Mouse (Mus musculus) midbrain, embryonic 10.5 days (tissue): Measurements from ENCODE around the gene Hdac6. TPM values are rescaled to one million over a fixed set of nuclear protein-coding genes. Genes with fewer than 3 reads are reported as not detected.

Source experiments
- DNase-seq: peaks from one replicate; pipeline ENCODE4 v3.0.0-alpha.2; 2017; ENCODE audit warnings: low spot score
- H3K27ac ChIP-seq: fragments of 300-500 bp; sonication (generic); replicated peaks from 2 replicates; pipeline ENCODE4 v1.5.1; 2016; ENCODE audit warnings: mild to moderate bottlenecking
- H3K27me3 ChIP-seq: fragments of 300-500 bp; sonication (generic); 2 replicates; pipeline ENCODE4 v1.6.1; 2016; ENCODE audit warnings: low read depth, mild to moderate bottlenecking; ENCODE audit not compliant: poor library complexity, severe bottlenecking
- H3K36me3 ChIP-seq: fragments of 300-500 bp; sonication (generic); 2 replicates; pipeline ENCODE4 v1.6.1; 2016; ENCODE audit warnings: mild to moderate bottlenecking, moderate library complexity
- H3K4me1 ChIP-seq: fragments of 300-500 bp; sonication (generic); 2 replicates; pipeline ENCODE4 v1.6.1; 2016
- H3K4me3 ChIP-seq: fragments of 300-500 bp; sonication (generic); 2 replicates; pipeline ENCODE4 v1.5.1; 2016; ENCODE audit warnings: mild to moderate bottlenecking, moderate library complexity
- H3K9me3 ChIP-seq: fragments of 300-500 bp; sonication (generic); replicated peaks from 2 replicates; pipeline ENCODE4 v1.6.1; 2016; ENCODE audit warnings: mild to moderate bottlenecking
- WGBS: fragments of 180-500 bp; shearing (Covaris S2); methylation state at CpG from one replicate; pipeline ENCODE4 v1.1.7; 2016; 5-methylcytosine and 5-hydroxymethylcytosine counted together
- polyA plus RNA-seq: library from polyadenylated mRNA; unstranded; fragments of >200 nt; fragmentation: Nextera tagmentation; extraction: Ambion mirVana; gene quantifications from 2 replicates; pipeline ENCODE4 v1.2.1, GENCODE M21; 2016

Hdac6 gene
- 71.7 and 85.0 TPM in 2 replicates for polyA plus RNA-seq

- 25% methylated on average over 36 of the region's 37 CpGs for WGBS
- Histone ChIP-seq H3K4me3 (peak within 1 kb of the TSS; percentile 60), H3K9me3 (peaks cover 12% of the 10 kb centered on the region; the same call in 1 of the 2 replicates), H3K27me3 (no peaks in the 10 kb centered on the region), H3K36me3 (peaks cover 22% of the 10 kb centered on the region), H3K27ac (peak within 1 kb of the TSS; percentile 85), H3K4me1 (peaks cover 12% of the 10 kb centered on the region)
- DNase-seq = peak; percentile 31
Measured at GRCm38 (mm10) chrX:7947108-7947899, at the start of gene Hdac6. Gene Hdac6 (minus strand): TSS chrX:7947889.

GRCm38 (mm10) chrX:7993068-7993735 is 45.5 kb upstream of the Hdac6 start:
- no peak overlapping the region for H3K4me3 ChIP-seq
- H3K27me3 ChIP-seq = no peaks in the 10 kb centered on the region
- no peak overlapping the region for H3K27ac ChIP-seq
- H3K36me3 ChIP-seq = no peaks in the 10 kb centered on the region
- H3K4me1 ChIP-seq = no peaks in the 10 kb centered on the region
- H3K9me3 ChIP-seq = no peaks in the 10 kb centered on the region
- WGBS = 77% methylated on average over 10 of the region's 10 CpGs
- no peak for DNase-seq

GRCm38 (mm10) chrX:7992379-7993067 is 44.8 kb upstream of the Hdac6 start:
- Histone ChIP-seq H3K4me1 (no peaks in the 10 kb centered on the region), H3K9me3 (no peaks in the 10 kb centered on the region), H3K36me3 (no peaks in the 10 kb centered on the region), H3K27me3 (no peaks in the 10 kb centered on the region), H3K27ac (no peak overlapping the region), H3K4me3 (no peak overlapping the region)
- WGBS = 64% methylated on average over 8 of the region's 8 CpGs
- DNase-seq = no peak

- 97% methylated on average over 7 of the region's 7 CpGs for WGBS
- H3K4me1 ChIP-seq = no peaks in the 10 kb centered on the region
Measured at GRCm38 (mm10) chrX:7981368-7981767, 33.7 kb upstream of the Hdac6 start.

GRCm38 (mm10) chrX:7977892-7978291 is 30.2 kb upstream of the Hdac6 start, which contains the start of gene Gata1:
Gene Gata1 (minus strand): TSS chrX:7978071.
- Histone ChIP-seq H3K4me3 (no peak within 1 kb of the TSS), H3K36me3 (no peaks in the 10 kb centered on the region), H3K27me3 (no peaks in the 10 kb centered on the region), H3K4me1 (no peaks in the 10 kb centered on the region), H3K9me3 (no peaks in the 10 kb centered on the region), H3K27ac (no peak within 1 kb of the TSS)
- no peak for DNase-seq
- 93% methylated on average over 11 of the region's 11 CpGs for WGBS

More at GRCm38 (mm10) chrX:7981368-7981767, 33.7 kb upstream of the Hdac6 start:
- Histone ChIP-seq H3K4me3 (no peak overlapping the region), H3K27ac (no peak overlapping the region), H3K27me3 (no peaks in the 10 kb centered on the region), H3K9me3 (no peaks in the 10 kb centered on the region), H3K36me3 (no peaks in the 10 kb centered on the region)
- no peak for DNase-seq

GRCm38 (mm10) chrX:7971292-7971691 is 23.6 kb upstream of the Hdac6 start:
- 76% methylated on average over 4 of the region's 4 CpGs for WGBS
- H3K36me3 ChIP-seq = no peaks in the 10 kb centered on the region
- no peak overlapping the region for H3K27ac ChIP-seq
- DNase-seq = no peak
- H3K4me1 ChIP-seq = no peaks in the 10 kb centered on the region
- H3K9me3 ChIP-seq = peaks cover 5% of the 10 kb centered on the region
- H3K4me3 ChIP-seq = no peak overlapping the region
- H3K27me3 ChIP-seq = no peaks in the 10 kb centered on the region

- no peak for DNase-seq
- no peaks in the 10 kb centered on the region for H3K36me3 ChIP-seq
- peaks cover 8% of the 10 kb centered on the region for H3K9me3 ChIP-seq
- no peaks in the 10 kb centered on the region for H3K4me1 ChIP-seq
- 92% methylated on average over 3 of the region's 3 CpGs for WGBS
- H3K27ac ChIP-seq = no peak overlapping the region
- H3K4me3 ChIP-seq = no peak overlapping the region
- H3K27me3 ChIP-seq = no peaks in the 10 kb centered on the region
Measured at GRCm38 (mm10) chrX:7968899-7969298, 21.2 kb upstream of the Hdac6 start.

GRCm38 (mm10) chrX:7968226-7968625 is 20.5 kb upstream of the Hdac6 start:
- 86% methylated on average over 8 of the region's 8 CpGs for WGBS
- peaks cover 8% of the 10 kb centered on the region for H3K9me3 ChIP-seq
- no peak overlapping the region for H3K27ac ChIP-seq

GRCm38 (mm10) chrX:7967596-7968201 is 20.0 kb upstream of the Hdac6 start:
- 73% methylated on average over 6 of the region's 9 CpGs for WGBS
- Histone ChIP-seq H3K4me1 (no peaks in the 10 kb centered on the region), H3K27me3 (no peaks in the 10 kb centered on the region), H3K27ac (no peak overlapping the region), H3K4me3 (no peak overlapping the region), H3K36me3 (no peaks in the 10 kb centered on the region), H3K9me3 (peaks cover 8% of the 10 kb centered on the region)
- no peak for DNase-seq

More at GRCm38 (mm10) chrX:7968226-7968625, 20.5 kb upstream of the Hdac6 start:
- no peak for DNase-seq
- H3K4me3 ChIP-seq = no peak overlapping the region
- no peaks in the 10 kb centered on the region for H3K4me1 ChIP-seq
- H3K36me3 ChIP-seq = no peaks in the 10 kb centered on the region
- no peaks in the 10 kb centered on the region for H3K27me3 ChIP-seq

- Histone ChIP-seq H3K9me3 (peaks cover 8% of the 10 kb centered on the region), H3K36me3 (no peaks in the 10 kb centered on the region)
- WGBS = 84% methylated on average over 4 of the region's 4 CpGs
Measured at GRCm38 (mm10) chrX:7966161-7966560, 18.5 kb upstream of the Hdac6 start.

GRCm38 (mm10) chrX:7963829-7964626 is 16.3 kb upstream of the Hdac6 start:
- no peak overlapping the region for H3K27ac ChIP-seq
- H3K4me3 ChIP-seq = no peak overlapping the region
- no peaks in the 10 kb centered on the region for H3K27me3 ChIP-seq
- 76% methylated on average over 7 of the region's 7 CpGs for WGBS
- peaks cover 19% of the 10 kb centered on the region for H3K9me3 ChIP-seq
- no peaks in the 10 kb centered on the region for H3K4me1 ChIP-seq
- H3K36me3 ChIP-seq = no peaks in the 10 kb centered on the region
- DNase-seq = no peak

More at GRCm38 (mm10) chrX:7966161-7966560, 18.5 kb upstream of the Hdac6 start:
- no peak for DNase-seq
- Histone ChIP-seq H3K27me3 (no peaks in the 10 kb centered on the region), H3K4me1 (no peaks in the 10 kb centered on the region), H3K27ac (no peak overlapping the region), H3K4me3 (0 out of 2 replicates have a peak overlapping the region, but pooled peaks have one; percentile 9)
